Mouse (Mus musculus): ENCODE measurements at regions not wholly inside any gene's neighbourhood (a gene's known extent, or its start where the extent isn't known, plus 50 kb on each side); places are given as distances from the start of the nearest gene placed in this dataset.

DNA sequence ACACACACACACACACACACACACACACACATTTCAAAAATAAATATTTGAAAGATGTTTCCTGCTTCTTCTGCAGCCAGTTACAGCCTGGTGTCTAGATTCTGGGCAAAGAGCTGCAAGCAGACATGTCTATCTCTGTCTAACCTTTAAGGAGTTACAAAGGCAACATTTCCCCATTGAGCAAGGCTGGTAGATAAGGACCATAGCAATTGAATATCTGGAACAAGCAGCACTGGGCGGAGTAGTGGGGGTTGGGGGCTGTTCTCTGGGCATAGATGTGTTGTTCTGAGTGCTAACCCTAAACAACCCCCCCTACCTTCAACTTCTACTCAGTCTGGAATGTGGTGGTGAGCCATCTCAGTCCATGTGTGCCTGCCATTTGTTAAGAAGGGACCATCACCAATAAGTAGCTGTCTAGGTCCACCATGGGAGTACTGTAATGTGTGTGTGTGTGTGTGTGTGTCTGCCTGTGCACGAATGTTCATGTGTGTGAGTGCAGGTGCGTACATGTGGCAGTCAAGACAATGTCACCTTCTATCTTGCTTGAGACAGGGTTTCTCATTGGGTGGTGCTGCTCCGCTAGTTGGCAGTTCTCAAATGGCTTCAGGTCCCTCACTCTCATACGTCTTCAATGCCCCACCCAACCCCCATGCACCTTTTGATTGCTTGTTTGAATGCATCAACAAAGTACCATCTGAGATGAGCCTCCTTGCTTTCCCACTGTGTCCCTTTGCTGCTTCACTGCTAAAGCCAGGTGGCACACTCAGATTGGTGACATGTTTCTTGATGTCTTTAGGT is 62.2 kb upstream of the Zfp831 start:
- 89% methylated on average over 5 of the region's 5 CpGs for WGBS
- Histone ChIP-seq H3K9me3 (replicated peaks) (no peaks in the 10 kb centered on the region), H3K36me3 (no peaks in the 10 kb centered on the region), H3K4me1 (0 out of 2 replicates have a peak, but pooled peaks cover 5% of the 10 kb centered on the region), H3K27me3 (ENCODE audit: low read depth, poor library complexity, severe bottlenecking) (no peaks in the 10 kb centered on the region), H3K27ac (no peak overlapping the region), H3K4me3 (no peak overlapping the region)
- no peak for DNase-seq (ENCODE audit: low spot score)

DNA sequence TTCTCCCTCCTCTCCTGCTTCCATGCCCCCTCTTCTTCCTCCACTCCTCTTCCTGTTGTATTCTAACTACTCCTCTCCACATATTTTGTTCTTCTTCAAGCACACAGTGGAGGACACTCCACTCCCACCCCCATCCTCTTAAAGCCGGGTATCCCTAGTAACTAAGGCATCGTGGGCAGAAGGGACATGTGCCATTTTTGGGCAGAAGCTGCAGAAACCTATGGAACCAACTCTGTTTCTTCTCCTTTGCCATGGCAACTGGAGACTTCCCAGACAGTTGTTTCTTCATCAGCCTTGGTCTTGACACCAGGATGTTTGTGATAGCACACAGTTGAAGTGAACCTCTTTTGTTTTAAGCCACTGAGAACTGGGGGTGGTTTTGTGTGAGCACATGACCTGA is 59.1 kb upstream of the Zfp831 start:
- DNase-seq (ENCODE audit: low spot score) = no peak
- Histone ChIP-seq H3K9me3 (replicated peaks) (no peaks in the 10 kb centered on the region), H3K4me3 (no peak overlapping the region), H3K27ac (no peak overlapping the region), H3K36me3 (no peaks in the 10 kb centered on the region), H3K4me1 (no peaks in the 10 kb centered on the region), H3K27me3 (ENCODE audit: low read depth, poor library complexity, severe bottlenecking) (no peaks in the 10 kb centered on the region)
- WGBS = 90% methylated on average over 2 of the region's 2 CpGs

Measured in limb, embryonic 10.5 days (tissue).